Mouse (Mus musculus): Measurements from ENCODE around the gene Sowaha.
A peak's percentile ranks its signal among the peaks of the same experiment; 100 is the strongest.
"Not testable (repeated sequence)": the region's sequence is repeated elsewhere in the genome, so short reads cannot be mapped to it uniquely, and the experiment has no call there.

The Sowaha gene

DNA sequence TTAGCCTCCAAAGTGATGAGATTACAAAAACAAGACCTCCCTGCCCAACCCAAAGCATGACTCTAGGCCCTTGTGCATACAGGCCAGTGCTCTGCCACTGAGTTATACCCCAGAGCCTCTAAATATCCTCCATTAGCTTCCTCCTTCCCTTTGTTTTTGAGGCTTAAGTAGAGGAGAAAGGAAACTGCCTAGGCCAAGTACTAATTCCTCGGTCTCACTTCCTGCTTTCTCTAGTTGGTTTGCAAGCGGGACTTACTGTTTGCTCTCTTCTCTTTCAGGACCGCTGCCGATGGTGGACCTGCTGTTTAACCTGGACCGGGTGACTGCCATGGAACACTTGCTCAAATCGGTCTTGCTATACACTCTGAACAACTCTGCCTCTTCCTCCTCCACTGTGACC, 43.7 kb downstream of the Sowaha start:
- DNase-seq (ENCODE audit: low spot score), result no peak

DNA sequence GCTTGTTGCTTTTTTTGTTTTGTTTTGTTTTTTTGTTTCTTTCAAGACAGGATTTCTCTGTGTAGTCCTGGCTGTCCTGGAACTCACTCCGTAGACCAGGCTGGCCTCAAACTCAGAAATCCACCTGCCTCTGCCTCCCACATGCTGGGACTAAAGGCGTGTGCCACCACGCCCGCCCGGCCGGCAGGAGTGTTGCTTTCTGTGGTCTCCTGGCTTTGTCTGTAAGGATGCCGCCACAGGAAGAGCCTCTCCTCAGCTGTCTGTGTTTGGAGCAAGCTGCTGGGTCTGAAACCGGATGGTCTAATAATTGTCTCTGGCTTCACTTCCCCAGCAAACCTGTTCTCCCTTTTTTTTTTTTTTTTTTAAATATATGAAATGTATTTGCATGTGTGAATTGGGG, 44.6 kb downstream of the Sowaha start:
- no peak for DNase-seq (ENCODE audit: low spot score)

- DNase-seq (ENCODE audit: low spot score), result no peak
Measured at GRCm38 (mm10) chr11:53433057-53433456, 47.0 kb downstream of the Sowaha start.

- DNase-seq (ENCODE audit: low spot score), result no peak
Measured at GRCm38 (mm10) chr11:53431347-53432056, 48.6 kb downstream of the Sowaha start.

- peak; percentile 100 for DNase-seq (ENCODE audit: low spot score)
Measured at GRCm38 (mm10) chr11:53430670-53431346, 49.3 kb downstream of the Sowaha start, which contains the start of the genes Uqcrq and Gdf9. Gene Uqcrq (minus strand): TSS chr11:53430831. Gene Gdf9 (plus strand): TSS chr11:53431023.

GRCm38 (mm10) chr11:53430300-53430669, 49.8 kb downstream of the Sowaha start:
- DNase-seq (ENCODE audit: low spot score), result peak; percentile 44

GRCm38 (mm10) chr11:53429182-53429581, 50.9 kb downstream of the Sowaha start:
- no peak for DNase-seq (ENCODE audit: low spot score)

DNA sequence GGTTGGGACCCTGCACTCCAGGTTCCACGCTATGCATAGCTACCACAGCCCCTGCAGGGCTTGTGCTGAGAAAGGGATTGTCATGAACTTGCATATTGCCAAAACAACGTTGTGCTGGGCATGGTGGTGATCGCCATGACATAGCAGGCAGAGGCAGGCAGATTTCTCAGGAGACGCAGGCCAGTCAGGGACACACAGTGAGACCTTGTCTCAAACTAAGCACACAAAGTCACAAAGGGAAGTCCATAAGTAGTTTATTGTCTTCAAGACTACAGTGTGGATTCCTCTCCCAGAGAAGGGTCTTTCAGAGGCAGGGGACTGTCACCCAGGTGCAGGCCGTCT, 51.4 kb downstream of the Sowaha start:
- DNase-seq (ENCODE audit: low spot score), result no peak

DNA sequence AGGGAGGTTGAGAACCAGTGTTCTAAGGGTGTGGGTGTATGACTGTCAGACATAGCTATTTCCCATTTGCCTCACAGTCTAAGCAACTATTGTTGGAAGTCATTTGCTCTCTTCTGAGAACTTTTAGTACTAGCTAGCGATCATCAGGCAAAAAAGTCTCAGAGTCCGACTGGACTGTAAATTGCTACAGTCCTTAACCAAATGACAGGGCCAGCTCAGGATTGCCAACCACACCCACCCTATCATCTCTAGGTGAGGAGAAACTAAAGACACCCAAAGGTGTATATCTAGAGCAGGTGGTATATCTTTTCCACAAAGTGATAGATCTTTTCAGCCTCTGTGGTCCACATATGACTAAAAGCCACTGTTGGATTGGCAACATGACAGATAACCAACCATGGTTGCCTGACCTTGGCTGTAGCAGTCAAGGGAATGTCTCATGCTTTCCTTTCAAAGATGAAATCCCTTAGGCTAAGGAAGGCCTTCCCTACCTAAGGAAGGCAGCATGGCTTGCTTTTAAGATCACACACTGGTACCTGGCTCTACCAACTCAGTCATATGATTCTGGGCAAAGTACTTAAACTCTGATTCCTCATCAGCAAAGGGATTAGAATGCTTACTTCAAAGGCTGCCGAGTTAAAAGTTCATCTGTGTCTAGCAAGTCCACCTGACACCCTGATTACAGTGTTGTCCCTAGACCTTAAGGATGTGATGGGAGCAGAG, 51.9 kb downstream of the Sowaha start:
- no peak for DNase-seq (ENCODE audit: low spot score)

DNA sequence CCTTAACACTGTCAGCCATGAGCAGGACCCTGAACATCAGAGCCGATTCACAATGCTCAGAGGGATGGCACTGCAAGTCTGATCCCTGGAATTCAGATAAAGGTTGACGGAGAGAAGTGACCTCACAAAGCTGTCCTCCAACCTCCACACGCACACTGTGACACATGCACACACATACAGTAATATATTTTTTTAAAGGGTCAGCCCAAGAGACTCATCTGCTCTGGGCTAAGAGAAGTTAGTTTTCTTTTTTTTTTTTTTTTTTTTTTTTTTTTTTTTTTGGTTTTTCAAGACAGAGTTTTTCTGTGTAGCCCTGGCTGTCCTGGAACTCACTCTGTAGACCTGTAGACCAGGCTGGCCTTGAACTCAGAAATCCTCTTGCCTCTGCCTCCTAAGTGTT, 53.2 kb downstream of the Sowaha start:
- not testable (repeated sequence) for DNase-seq (ENCODE audit: low spot score)

All from embryo, embryonic 10.5 days (tissue).